Mouse (Mus musculus): ENCODE results near the gene Plekhj1.

GRCm38 (mm10) chr10:80824827-80825226 is 26.4 kb upstream of the Plekhj1 start:
- no peak for TF ChIP-seq CTCF (conservative IDR thresholded peaks at IDR 0.05; ENCODE audit: insufficient read depth, insufficient read length, low read depth, low read length)
- no peak for TF ChIP-seq POLR2A (IDR thresholded peaks at IDR 0.05; ENCODE audit: low read depth, low read length)
